Mouse (Mus musculus) heart, embryonic 10.5 days (tissue): ENCODE measurements around the gene Rogdi. TPM values are rescaled to one million over a fixed set of nuclear protein-coding genes. Genes with fewer than 3 reads are reported as not detected.
A peak's percentile ranks its signal among the peaks of the same experiment; 100 is the strongest.

ENCODE experiments used
- DNase-seq: peaks from one replicate; pipeline ENCODE4 v3.0.0-alpha.2; 2017; ENCODE audit warnings: low spot score
- H3K27ac ChIP-seq: fragments of 300-500 bp; sonication (generic); 2 replicates; pipeline ENCODE4 v1.5.1; 2016; ENCODE audit warnings: mild to moderate bottlenecking
- H3K27me3 ChIP-seq: fragments of 300-500 bp; sonication (generic); 2 replicates; pipeline ENCODE4 v1.6.1; 2016; ENCODE audit warnings: mild to moderate bottlenecking; ENCODE audit not compliant: poor library complexity, insufficient read depth, severe bottlenecking
- H3K36me3 ChIP-seq: fragments of 300-500 bp; sonication (generic); 2 replicates; pipeline ENCODE4 v1.6.1; 2016; ENCODE audit warnings: mild to moderate bottlenecking, moderate library complexity
- H3K4me1 ChIP-seq: fragments of 300-500 bp; sonication (generic); 2 replicates; pipeline ENCODE4 v1.6.1; 2016; ENCODE audit warnings: mild to moderate bottlenecking
- H3K4me3 ChIP-seq: fragments of 300-500 bp; sonication (generic); 2 replicates; pipeline ENCODE4 v1.5.1; 2016; ENCODE audit warnings: mild to moderate bottlenecking, moderate library complexity
- H3K9me3 ChIP-seq: fragments of 300-500 bp; sonication (generic); 2 replicates; pipeline ENCODE4 v1.6.1; 2016; ENCODE audit warnings: mild to moderate bottlenecking, moderate library complexity
- WGBS: fragments of 180-500 bp; shearing (Covaris S2); methylation state at CpG from one replicate; pipeline ENCODE4 v1.1.7; 2016; 5-methylcytosine and 5-hydroxymethylcytosine counted together
- polyA plus RNA-seq: library from polyadenylated mRNA; unstranded; fragments of >200 nt; fragmentation: Nextera tagmentation; extraction: Ambion mirVana; gene quantifications from 2 replicates; pipeline ENCODE4 v1.2.1, GENCODE M21; 2016

Gene Rogdi
- 55.5 and 57.4 TPM in 2 replicates for polyA plus RNA-seq

DNA sequence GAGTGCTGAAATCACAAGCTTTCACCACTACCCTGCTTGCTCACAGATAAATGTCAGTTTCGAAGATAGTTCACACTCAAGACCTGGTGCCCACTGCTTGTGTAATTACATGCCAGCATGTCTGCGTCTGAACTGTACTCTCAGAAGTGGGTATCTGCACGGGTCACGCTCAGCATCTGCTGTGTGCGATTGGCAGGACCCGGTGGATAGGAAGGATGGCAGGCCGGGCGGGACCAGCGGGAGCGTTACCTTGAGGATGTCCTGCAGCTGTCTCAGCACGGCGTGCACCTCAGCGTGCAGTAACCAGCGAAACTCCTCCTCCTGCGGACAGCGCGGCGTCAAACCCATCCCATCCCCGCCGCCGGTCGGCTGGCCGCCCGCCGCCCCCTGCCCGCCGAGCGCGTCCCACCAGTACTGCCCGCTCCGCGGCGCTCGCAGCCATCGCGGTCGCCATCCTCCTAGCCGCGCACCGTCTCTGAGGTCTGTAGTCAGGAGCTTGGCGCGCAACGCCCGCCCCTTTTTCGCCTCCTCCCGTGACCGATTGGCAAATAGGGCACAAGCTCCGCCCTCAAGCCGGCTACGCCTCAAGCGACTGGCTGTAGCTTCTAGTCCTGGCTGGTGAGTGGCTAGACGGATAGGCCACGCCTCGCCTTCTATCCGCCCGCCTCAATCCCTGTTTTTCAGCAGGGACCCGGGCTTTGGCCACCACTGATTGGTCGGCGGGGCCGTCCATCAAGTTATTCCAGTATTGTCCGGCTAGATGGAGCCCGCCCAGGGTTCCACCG, at the start of gene Rogdi:
TSS of gene Rogdi (minus strand) at position 500 of the 785 bp plus-strand sequence.
- Histone ChIP-seq H3K4me1 (peaks cover 20% of the 10 kb centered on the region), H3K4me3 (peak within 1 kb of the TSS; percentile 76), H3K27me3 (no peaks in the 10 kb centered on the region), H3K9me3 (no peaks in the 10 kb centered on the region), H3K27ac (peak within 1 kb of the TSS; percentile 82), H3K36me3 (peaks cover 54% of the 10 kb centered on the region)
- WGBS: under 1% methylated on average over 63 of the region's 63 CpGs
- DNase-seq: peak; percentile 100

DNA sequence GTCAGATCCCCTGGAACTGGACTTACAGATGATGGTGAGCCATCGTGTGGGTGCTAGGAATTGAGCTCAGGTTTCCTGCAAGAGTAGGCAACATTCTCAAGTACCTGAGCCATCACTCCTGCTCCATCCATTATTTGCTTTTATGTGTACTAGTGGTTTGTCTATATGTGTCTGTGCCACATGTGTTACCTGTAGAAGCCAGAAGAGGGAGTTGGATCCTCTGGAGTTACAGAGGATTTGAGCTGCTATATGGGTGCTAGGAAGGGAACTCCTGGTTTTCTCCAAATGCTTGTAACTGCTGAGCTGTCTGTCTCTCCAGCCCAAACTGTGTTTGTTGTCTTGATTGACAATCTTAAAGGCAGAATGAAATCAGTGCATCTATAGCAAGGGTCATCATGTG, 44.8 kb upstream of the Rogdi start:
- no peaks in the 10 kb centered on the region for H3K4me1 ChIP-seq
- no peak overlapping the region for H3K27ac ChIP-seq
- no peak for DNase-seq
- H3K36me3 ChIP-seq: peaks cover 64% of the 10 kb centered on the region
- H3K27me3 ChIP-seq: no peaks in the 10 kb centered on the region
- 94% methylated on average over 1 of the region's 1 CpGs for WGBS
- no peaks in the 10 kb centered on the region for H3K9me3 ChIP-seq
- H3K4me3 ChIP-seq: no peak overlapping the region

DNA sequence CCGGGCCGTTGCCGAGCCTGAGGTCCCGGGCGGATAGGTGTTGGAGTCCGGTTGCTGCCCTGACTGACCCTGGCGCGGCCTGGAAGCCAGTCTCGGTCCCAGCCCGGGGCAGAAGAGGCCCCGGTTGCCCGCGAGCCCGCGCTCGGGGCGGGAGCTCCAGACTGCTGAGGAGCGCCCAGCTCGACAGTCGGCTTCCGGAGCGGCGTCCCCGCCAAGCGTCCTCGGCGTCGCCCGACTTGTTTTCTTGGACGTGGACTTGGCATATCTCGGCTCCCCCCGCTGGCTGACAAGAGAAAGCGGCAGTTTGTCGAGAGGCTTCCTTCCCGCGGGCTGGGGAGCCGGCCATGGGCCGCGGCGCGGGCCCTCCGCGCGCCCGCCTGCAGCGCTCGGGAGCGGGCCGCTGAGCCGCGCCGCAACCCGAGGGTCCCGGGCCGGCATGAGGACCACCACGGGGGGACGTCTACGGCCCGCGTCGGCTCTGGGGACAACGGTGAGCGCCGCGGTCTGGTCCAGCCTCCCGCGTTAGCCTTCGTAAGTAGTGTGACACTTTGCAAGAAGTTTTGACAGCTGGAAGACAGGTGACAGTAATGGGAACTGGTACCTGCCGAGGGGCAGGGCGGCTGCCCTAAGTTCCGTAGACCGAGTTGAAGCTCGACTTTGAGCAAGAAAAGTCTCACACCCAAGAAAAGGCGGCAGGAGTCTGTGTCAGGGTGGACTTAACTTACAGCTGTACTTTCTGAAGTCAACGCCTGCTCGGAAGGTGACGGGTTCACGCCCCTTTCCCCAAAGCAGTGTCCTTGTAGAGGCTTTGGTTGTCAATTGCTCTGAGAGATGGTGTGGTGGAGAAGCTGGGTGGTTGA, 37.1 kb upstream of the Rogdi start:
- H3K36me3 ChIP-seq: peaks cover 41% of the 10 kb centered on the region
- DNase-seq: peak; percentile 91
- H3K9me3 ChIP-seq: no peaks in the 10 kb centered on the region
- WGBS: under 1% methylated on average over 78 of the region's 78 CpGs
- peak overlapping the region; percentile 96 for H3K4me3 ChIP-seq
- peak overlapping the region; percentile 95 for H3K27ac ChIP-seq
- H3K27me3 ChIP-seq: no peaks in the 10 kb centered on the region
- peaks cover 16% of the 10 kb centered on the region for H3K4me1 ChIP-seq

DNA sequence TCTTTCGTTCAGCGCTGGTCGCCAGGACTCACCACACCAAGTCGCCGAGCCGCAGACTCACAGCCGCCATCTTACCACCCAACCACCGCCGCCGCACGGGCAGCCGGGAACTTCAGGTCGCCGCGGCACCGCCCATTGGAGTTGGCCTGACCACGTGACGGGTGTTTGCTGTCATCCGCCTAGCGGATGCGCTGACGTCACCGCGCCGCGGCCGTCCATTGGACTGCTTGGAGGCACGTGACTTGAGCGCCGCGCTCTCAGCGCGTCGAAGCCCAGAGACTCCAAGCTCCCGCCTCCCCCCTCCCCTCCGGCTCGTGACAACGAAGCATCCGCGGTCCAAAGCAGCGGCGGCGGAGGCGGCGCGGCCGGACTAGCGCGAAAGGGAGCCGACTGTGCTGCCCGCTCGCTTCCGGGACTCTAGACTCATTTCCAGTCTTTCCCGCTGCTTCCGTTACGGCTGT, 36.5 kb upstream of the Rogdi start, which contains the start of the genes Glyr1 and Ubn1:
TSS of gene Glyr1 (minus strand) at position 90 of the 461 bp plus-strand sequence.
TSS of gene Ubn1 (plus strand) at position 284 of the 461 bp plus-strand sequence.
- Histone ChIP-seq H3K36me3 (peaks cover 41% of the 10 kb centered on the region), H3K9me3 (no peaks in the 10 kb centered on the region), H3K4me3 (peak within 1 kb of the TSS; percentile 96), H3K27ac (peak within 1 kb of the TSS; percentile 95), H3K4me1 (peaks cover 16% of the 10 kb centered on the region), H3K27me3 (no peaks in the 10 kb centered on the region)
- peak; percentile 99 for DNase-seq
- WGBS: 0% methylated on average over 56 of the region's 56 CpGs

DNA sequence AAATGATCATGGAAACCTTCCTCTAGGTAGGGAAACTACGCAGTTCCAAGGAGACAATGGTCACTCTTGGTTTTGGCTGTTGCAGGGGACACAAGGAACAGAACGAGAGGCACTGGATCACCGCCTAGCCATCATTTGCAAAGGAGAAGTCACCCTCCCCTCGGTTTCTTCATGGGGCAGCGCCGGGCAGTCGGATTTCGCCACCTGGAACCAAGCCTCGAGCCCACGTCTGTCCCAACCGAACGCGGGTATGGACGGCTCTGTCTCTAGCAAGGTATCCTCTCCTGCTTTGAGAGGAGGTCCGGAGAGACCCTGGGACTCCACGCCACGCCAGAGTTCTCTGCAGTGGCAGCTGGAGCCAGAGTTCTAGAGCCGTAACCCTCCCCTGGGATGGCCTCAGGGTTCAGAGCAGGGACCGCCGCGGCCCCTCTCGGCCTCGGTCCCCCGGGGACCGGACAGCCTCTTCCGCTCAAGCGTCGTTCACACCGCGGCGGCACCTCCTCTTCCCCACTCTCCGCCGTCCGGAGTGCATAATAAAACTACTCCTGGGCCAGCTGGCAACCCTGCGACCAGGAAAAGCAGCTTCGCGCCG, 35.9 kb upstream of the Rogdi start:
- no peak for DNase-seq
- Histone ChIP-seq H3K36me3 (peaks cover 45% of the 10 kb centered on the region), H3K4me1 (peaks cover 16% of the 10 kb centered on the region), H3K9me3 (no peaks in the 10 kb centered on the region), H3K27me3 (no peaks in the 10 kb centered on the region), H3K27ac (peak overlapping the region; percentile 95), H3K4me3 (peak overlapping the region; percentile 96)
- WGBS: under 1% methylated on average over 38 of the region's 38 CpGs

GRCm38 (mm10) chr16:5045322-5045721, 32.0 kb upstream of the Rogdi start:
- WGBS: 94% methylated on average over 3 of the region's 3 CpGs
- H3K27me3 ChIP-seq: no peaks in the 10 kb centered on the region
- H3K4me1 ChIP-seq: peaks cover 14% of the 10 kb centered on the region
- H3K4me3 ChIP-seq: no peak overlapping the region
- no peak for DNase-seq
- no peak overlapping the region for H3K27ac ChIP-seq
- no peaks in the 10 kb centered on the region for H3K9me3 ChIP-seq
- H3K36me3 ChIP-seq: peaks cover 75% of the 10 kb centered on the region

DNA sequence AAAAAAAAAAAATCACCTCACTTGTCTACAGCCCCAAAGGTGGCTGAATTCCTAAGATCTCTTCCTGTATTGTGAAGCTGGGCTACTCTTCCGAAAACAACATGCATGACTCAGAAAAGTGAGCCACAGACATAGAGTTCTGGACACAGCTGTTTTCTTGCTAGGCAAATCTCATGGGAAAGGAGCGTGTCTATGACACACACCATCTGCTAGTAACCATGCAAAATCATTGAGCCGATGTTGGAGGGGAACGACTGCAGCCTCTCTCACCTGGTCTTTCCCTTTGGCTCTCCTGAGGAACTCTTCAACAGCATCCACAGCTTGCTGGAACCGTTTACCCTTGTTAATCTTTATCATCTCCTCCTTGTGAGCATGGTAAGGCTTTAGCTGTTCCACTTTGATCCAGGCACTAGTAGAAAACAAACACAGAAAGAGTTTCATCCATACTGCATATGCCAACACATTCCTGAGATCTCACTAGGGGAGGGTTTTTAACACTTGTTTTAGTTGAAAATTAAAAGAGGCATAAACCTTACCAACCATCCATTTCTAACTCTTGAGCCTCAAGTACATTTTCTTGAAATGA, 23.4 kb upstream of the Rogdi start:
- no peaks in the 10 kb centered on the region for H3K27me3 ChIP-seq
- no peak overlapping the region for H3K27ac ChIP-seq
- 90% methylated on average over 5 of the region's 5 CpGs for WGBS
- H3K9me3 ChIP-seq: no peaks in the 10 kb centered on the region
- H3K4me1 ChIP-seq: no peaks in the 10 kb centered on the region
- H3K4me3 ChIP-seq: no peak overlapping the region
- no peak for DNase-seq
- peaks cover 99% of the 10 kb centered on the region for H3K36me3 ChIP-seq

GRCm38 (mm10) chr16:5035591-5035990, 22.2 kb upstream of the Rogdi start:
- H3K36me3 ChIP-seq: peaks cover 99% of the 10 kb centered on the region
- WGBS: 92% methylated on average over 3 of the region's 3 CpGs
- no peaks in the 10 kb centered on the region for H3K4me1 ChIP-seq
- DNase-seq: no peak
- no peaks in the 10 kb centered on the region for H3K9me3 ChIP-seq
- no peak overlapping the region for H3K27ac ChIP-seq
- no peaks in the 10 kb centered on the region for H3K27me3 ChIP-seq
- H3K4me3 ChIP-seq: no peak overlapping the region

DNA sequence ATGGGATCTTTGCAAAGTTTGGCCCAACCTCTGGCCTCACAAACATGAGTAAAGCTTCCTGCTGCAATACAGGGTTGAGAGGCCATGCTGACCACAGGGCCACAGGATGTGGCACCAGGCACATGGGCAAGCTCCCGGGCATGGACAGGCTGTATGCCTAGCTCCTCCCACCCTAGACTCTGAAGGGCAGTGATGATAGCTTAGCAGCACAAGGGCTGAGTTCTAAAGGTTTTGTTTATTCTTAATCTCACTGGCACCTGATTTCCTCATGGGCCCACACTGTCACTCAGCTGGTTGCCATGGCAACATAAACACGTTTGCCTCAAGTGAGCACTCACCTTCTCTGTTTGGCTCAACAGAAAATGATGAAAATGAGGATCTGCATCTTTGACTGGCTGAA, 16.5 kb upstream of the Rogdi start:
- no peaks in the 10 kb centered on the region for H3K4me1 ChIP-seq
- H3K9me3 ChIP-seq: no peaks in the 10 kb centered on the region
- no peak overlapping the region for H3K27ac ChIP-seq
- H3K36me3 ChIP-seq: peaks cover 98% of the 10 kb centered on the region
- no peak overlapping the region for H3K4me3 ChIP-seq
- H3K27me3 ChIP-seq: no peaks in the 10 kb centered on the region
- no peak for DNase-seq
- WGBS: 74% methylated on average over 2 of the region's 2 CpGs

DNA sequence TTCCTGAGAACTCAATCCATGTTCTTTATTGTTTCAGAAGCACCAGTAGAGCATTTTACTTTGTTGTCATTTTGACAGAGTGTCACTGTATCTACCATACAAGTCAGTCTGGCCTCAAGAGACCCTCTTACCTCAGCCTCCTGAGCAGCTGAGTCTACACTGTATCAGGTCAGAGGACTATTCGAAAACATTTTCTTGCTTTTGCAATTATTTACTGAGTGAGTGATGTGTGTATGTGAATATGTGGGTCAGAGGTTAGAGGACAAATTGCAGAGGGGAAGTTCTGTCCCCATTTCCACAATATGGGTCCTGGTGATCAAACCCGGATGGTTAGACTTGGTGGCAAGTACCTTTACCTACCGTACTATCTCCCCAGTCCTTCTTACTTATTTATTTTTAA, 10.7 kb upstream of the Rogdi start:
- Histone ChIP-seq H3K4me3 (no peak overlapping the region), H3K9me3 (no peaks in the 10 kb centered on the region), H3K27ac (no peak overlapping the region), H3K27me3 (no peaks in the 10 kb centered on the region), H3K36me3 (peaks cover 98% of the 10 kb centered on the region), H3K4me1 (no peaks in the 10 kb centered on the region)
- DNase-seq: no peak
- 97% methylated on average over 3 of the region's 3 CpGs for WGBS

DNA sequence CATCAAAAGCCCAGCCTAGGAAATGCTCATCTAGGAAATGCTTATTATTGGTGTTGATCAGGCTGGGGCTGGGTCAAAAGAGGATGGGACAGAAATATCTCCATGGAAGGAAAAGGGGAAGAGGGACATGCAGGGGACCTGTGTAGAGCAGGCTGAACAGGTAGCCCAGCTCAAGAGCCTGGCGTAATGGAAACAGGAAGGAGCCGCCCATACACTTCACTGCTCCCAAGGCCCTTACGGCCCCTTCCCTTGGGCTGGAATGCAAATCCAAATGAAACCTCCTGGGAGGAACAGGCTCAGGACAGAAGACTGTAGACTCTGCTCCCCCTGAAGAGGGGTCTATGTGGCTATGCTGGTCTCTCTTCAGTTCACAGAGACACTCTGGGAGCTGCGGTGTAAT, 1.2 kb upstream of the Rogdi start:
- no peak for DNase-seq
- H3K4me1 ChIP-seq: peaks cover 20% of the 10 kb centered on the region
- no peaks in the 10 kb centered on the region for H3K9me3 ChIP-seq
- H3K27ac ChIP-seq: no peak overlapping the region
- peaks cover 61% of the 10 kb centered on the region for H3K36me3 ChIP-seq
- no peaks in the 10 kb centered on the region for H3K27me3 ChIP-seq
- H3K4me3 ChIP-seq: no peak overlapping the region
- 86% methylated on average over 4 of the region's 4 CpGs for whole genome bisulfite sequencing
